Mouse (Mus musculus) activated CD4-positive, CD25-positive, alpha-beta regulatory T cell, adult 4 months (primary cell): ENCODE measurements around the gene Lmf2. TPM values are rescaled to one million over a fixed set of nuclear protein-coding genes. Genes with fewer than 3 reads are reported as not detected.

Experiments
- ATAC-seq: one replicate; pipeline ENCODE4 v1.8.0; 2017
- polyA plus RNA-seq, 2 experiments: library from polyadenylated mRNA; unstranded; fragments of 100-300 nt; shearing (Covaris generic); gene quantifications; one replicate each; pipeline ENCODE4 v1.2.1; 2017

Lmf2 gene
- polyA plus RNA-seq, 2 experiments from 2014 or later = 20.8 to 38.6 TPM

DNA sequence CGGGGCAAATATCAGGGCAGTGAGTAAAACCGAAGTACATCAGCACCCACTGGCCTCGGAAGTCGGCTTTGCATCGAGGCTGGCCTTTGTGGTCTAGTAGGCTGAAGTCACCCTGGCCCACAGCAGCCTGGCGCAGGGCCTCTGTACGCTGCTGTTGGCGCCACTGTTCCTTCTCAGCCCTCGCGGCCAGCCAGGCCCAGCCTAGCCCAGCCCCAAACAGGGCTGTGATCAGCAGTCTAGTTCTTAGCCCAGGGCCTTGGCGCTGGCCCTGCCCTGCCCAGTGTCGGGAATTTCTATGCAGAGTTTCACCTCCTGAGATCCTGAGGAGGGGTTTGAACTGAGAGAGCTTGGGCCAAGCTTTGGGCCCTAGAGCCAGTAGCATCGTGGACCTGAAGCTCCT is 16.6 kb upstream of the Lmf2 start:
- ATAC-seq = no peak

DNA sequence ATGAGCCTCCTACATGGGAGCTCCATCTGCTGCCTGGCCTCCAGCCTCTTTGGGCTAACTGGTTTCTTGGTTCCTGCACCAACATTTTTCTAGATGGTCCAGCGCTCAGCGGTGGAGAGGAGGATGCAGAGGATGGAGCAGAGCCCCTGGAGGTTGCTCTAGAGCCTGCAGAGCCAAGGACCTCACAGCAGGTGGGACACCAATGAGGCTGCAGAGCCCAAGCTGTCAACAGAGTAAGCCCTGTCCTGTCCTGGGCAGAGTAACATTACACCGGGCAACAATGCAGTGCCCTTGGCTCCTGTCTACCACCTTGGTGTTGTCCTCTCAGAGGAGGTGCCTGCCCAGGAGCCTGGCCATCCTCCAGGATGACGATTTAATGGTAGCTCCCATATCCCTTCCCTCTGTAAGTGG is 9.7 kb upstream of the Lmf2 start:
- ATAC-seq = no peak

DNA sequence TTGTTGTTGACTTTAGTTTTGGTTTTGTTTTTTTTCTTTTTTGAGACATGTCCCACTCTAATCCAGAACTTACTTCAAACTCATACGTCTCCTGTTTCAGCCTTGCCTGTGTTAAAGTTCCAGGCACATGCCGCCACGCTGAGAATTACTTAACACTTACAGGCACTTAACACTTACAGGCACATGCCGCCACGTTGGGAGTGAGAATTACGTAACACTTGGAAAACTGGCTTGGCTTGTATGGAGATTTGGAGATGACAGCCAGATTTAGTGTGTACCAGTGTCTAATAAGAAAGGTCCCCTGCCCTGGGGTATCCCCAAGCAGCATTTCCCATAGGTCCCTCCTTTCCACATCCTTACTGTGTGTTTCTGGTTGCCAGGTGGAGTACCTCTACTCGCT is 7.6 kb upstream of the Lmf2 start:
- no peak for ATAC-seq

DNA sequence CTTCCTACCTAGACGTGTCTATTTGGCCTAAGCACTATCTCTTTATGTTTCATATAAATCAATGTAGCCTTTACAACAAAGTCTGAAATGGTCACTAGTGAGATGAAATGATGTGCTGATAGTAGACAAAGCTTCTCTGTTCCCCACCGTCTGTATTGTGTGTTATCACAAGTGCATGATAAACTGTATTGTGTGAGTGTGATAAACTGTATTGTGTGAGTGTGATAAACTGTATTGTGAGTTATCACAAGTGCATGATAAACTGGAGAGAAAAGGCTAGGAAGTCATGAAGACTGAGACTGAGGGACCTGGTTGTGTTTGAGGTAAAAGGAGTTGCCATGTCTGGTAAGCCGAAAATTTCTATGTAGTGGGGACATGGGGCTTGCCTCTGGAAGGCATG is 3.3 kb upstream of the Lmf2 start:
- ATAC-seq = no peak

DNA sequence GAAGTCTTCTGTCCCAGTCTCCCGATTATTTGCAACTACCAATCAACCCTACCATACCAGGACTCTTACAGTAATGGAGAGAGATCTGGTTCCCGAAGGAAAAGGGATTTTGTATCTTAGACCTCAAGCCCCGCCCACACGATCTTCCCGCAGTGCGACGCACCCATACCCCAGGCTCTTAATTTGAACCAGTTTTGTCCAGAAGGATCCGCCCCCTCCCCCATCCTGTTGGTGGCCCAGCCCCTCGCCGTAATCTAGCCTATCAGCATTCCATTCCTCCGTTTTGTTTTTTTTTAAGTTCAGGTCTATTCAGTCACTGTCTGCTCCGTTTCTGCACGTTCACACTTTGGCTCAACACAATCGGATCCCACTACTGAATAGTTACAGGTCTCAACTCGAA is 913 bp upstream of the Lmf2 start:
- ATAC-seq = no peak

DNA sequence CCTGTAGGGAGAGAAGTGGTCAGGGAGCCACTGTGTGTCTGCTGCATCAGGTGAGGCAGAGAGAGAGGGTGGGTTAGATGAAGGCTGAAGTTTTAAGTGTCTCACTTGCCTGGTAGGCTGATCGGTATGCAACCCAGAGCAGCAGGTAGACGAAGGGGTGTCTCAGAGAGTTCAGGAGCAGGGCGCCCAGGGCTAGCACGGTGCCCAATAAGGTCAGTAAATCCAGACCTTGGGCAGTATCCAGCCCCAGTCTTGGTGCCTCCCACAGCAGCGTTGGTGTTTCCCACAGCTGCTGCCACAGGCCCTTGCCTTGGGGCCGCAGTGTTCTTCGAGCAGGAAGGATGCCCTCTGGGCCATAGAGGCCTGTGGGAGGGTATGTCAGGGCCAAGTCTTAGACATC is 1.0 kb downstream of the Lmf2 start:
- no peak for ATAC-seq

DNA sequence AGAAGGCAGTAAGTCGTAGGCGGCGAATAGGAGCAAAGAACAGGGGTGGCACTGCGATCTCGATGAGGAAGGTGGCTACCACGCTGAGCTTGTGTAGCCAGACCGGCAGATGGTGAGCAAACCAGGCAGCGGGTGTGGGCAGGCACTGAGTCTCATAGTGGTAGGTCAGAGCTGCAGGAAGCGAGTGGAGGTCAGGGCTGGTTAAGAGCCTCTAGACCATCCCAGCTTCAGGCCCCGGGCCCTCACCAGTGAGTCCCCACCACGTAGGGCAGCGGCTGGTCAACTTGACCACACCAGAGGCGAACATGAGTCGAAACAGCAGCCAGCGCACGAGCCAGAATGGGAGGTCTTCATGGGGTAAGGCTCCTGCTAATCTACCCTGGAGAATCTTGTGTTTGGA is 1.6 kb downstream of the Lmf2 start:
- no peak for ATAC-seq

DNA sequence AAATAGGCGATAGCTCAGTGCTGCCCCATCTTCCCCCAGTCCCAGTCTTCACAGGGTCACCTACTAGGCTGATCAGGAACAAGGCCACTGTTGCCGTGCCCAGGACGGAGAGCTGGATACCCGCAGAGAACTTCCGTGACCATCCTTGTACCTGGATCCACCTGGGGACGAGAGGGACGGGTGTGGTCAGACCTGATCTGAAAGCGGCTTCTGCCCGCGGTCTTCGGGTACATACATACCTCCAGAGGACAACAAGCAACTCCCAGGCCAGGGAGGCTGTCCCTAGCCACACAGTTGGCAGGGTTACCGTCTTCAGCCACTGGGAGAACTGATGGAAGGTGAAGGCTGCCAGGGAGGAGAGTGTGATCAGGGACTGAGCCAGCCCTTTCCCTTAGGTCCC is 2.7 kb downstream of the Lmf2 start:
- no peak for ATAC-seq

DNA sequence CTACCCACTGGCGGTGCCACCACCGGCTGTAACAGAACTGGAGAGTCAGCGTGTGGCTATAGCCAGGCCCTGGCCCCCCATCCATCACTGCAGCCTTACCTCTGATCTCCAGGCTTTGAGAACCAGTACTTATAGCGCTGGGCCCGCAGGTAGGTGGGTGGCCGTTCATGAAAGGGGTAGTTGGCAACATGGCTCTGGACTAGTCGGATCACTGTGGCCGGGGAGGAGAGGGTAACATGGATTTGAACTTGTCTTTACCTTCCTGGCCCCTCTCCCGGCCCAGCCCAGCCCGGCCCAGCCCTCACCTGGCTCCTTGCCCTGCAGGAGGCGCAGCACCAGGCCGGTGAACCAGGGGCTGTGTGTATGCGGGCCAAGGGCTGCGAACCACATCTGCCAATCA is 3.4 kb downstream of the Lmf2 start:
- ATAC-seq = no peak

DNA sequence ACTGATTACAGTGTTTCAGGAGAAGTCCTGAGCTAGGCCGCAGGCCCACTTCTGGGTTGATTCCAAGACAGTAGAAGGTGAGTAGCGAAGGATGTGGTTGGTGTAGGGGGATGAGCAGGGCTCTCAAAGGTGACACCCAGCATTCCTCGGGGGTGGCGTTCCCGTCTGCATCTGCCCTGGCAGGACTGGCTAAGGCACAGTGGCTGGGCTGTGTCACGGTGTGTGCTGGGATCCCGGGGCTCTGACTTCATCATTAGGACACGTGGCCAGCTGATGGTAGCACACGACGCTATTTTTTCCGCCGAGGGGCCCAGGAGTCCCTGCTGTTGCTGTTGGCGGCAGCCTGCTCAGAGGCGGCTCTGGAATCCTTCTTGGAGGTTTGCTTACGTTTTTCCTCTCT is 4.2 kb downstream of the Lmf2 start:
- no peak for ATAC-seq

DNA sequence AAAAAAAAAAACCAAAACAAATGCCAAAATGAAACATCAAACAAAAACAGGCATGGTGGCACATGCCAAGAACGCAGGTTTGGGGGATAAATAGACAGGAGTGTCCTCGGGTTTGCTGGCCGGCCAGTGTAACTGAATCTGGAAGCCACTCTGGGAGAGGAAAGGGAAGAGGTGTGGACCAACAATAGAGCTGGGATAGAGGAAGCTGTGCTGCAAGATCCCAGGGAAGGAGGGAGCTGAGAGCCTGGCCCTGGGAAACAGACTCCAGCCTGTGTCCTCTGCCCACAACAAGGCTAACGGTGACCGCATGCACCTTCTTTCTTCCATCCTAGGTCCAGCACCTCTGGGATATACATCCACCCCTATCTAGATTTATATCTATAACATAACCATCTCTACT is 5.0 kb downstream of the Lmf2 start:
- ATAC-seq = no peak

DNA sequence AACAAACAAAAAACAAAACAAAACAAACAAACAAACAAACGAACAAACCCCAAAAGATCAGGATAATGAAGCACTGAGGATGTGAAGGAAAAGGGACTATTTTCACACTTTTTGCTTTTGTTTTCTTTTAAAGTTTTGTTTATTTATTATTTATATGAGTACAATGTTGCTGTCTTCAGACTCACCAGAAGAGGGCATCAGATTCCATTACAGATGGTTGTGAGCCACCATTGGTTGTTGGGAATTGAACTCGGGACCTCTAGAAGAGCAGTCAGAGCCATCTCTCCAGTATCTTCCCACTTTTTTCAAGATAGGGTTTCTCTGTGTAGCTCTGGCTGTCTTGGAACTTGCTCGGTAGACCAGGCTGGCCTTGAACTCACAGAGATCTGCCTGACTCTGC is 12.1 kb downstream of the Lmf2 start:
- no peak for ATAC-seq

DNA sequence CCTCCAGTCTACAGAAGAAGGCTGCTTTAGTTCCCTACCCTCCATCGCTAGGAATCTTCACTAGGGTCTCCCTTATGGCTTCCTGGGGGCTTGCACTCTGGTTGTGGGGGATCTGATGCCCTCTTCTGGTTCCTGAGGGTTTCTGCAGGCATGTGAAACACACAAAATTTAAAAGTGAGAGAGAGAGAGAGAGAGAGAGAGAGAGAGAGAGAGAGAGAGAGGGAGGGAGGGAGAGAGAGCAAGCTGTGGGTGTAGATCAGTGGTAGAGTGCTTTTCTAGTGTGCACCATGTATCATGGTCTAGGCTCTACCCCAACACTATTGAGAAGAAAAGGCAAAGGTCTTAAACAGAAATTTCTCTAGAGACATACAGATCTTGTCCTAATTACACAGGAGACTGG is 13.8 kb downstream of the Lmf2 start:
- no peak for ATAC-seq

DNA sequence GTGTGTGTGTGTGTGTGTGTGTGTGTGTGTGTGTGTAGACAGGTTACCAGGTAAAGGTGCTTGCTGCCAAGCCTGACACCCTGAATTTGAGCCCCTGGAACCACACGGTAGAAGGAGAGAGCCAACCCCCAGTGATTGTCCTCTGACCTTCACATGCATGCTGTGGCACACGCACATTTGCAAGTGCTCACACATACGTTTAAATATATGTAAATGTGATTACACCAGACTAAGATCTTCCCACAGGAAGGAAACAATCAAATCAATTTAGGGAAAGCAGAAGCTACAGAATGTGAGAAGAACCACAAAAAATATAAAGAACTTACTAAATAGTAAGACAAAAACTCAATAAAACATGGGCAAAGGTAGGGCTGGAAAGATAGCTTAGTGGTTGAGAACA is 15.3 kb downstream of the Lmf2 start:
- ATAC-seq = no peak

DNA sequence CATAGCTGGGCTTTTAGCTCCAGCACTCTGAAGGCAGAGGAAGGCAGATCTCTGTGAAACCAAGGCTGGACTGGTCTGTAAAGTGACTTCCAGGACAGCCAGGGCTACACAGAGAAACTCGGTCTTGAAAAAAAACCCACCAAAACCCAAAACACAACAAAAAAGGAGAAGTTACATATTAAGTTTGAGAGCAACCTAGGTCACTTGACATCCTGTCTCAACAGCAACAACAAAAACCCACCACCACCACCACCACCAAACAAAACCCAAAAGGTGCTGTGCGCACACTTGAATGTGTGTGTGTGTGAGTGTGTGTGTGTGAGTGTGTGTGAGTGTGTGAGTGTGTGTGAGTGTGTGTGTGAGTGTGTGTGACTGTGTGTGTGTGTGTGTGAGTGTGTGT is 15.8 kb downstream of the Lmf2 start:
- ATAC-seq = no peak

DNA sequence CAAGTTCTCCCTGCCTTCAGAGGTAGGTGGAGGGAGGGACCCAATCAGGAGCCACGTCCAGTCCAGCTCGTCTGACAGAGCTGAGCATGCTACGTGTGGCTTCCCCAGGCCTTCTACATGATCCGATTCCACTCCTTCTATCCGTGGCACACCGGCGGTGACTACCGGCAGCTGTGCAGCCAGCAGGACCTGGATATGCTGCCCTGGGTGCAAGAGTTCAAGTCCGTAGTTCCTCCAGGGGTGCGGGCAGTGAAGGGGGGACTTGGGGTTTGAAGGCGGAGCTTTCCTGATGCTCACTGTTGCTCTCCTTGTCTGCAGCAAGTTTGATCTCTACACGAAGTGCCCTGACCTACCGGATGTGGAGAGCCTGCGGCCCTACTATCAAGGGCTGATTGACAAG is 19.0 kb downstream of the Lmf2 start:
- ATAC-seq = no peak

DNA sequence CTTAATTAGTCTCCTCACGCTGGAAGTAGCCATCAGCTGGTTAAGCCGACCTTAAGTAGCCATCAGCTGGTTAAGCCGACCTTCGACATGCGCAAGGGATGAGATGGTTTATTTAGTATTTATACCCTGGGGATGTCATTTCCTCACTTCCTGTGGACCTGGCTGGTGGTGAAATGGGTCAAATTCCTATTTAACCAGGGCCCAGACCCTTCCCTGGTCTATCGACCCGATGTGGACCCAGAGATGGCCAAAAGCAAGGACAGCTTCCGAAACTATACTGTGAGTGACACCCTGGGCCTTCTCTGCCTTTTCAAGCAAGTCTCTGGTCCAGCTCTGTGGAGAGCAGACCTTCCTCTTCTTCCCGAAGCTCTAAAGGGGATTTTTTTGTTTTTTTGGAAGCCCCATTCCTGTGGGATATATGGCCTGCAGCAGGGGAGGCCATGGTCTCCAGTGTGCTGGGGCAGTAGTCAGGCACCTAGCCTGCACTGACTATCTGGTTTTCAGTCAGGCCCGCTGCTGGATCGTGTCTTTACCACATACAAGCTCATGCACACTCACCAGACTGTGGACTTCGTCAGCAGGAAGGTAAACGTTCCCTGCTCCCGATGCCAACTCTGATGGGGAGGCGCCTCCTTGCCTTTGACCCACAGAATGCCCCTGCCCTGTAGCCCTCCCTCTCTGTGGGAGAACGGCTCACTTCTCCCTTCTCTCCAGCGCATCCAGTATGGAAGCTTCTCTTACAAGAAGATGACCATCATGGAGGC is 20.5 kb downstream of the Lmf2 start:
- ATAC-seq = no peak

DNA sequence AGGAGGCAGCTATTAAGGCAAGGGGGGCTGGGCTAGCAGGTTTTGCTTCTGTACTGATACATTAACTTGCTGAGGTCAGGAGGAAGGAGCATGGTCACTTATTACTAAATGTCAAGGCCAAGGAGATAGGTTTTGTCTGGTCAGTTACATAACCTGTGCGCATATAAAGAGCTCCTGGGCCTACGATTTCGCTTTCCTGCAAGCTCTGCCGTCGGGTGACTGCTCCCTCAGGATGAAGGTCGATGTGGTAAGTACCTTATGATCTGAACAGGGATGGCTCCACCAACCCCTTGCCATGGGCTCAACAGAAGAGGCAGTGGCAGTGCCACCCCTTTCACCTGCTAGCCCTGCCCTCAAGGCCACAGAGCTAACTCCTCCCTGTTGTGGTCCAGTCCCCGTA is 21.2 kb downstream of the Lmf2 start, which contains the start of gene Miox:
Miox (plus strand) TSS at position 128 of the 400 bp plus-strand sequence.
- no peak for ATAC-seq

DNA sequence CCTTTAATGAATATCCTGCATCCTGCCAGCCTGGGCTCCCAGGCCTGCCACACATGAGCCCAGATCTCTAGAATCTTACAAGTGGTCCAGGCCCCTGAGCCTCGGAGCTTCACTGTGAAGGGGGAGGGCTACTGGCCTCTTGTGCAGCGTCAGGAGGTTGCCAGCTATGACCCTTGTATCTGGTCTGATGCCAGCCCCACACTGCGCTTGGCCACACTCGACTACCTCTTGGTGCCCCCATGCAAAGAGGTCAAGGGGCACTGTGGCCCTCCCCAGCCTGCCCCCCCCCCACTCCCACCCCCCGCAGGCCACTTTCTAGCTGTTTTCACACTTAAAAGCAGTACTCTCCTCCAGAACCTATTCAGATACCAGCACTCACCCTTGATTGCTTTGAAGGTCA is 29.0 kb downstream of the Lmf2 start:
- ATAC-seq = no peak

DNA sequence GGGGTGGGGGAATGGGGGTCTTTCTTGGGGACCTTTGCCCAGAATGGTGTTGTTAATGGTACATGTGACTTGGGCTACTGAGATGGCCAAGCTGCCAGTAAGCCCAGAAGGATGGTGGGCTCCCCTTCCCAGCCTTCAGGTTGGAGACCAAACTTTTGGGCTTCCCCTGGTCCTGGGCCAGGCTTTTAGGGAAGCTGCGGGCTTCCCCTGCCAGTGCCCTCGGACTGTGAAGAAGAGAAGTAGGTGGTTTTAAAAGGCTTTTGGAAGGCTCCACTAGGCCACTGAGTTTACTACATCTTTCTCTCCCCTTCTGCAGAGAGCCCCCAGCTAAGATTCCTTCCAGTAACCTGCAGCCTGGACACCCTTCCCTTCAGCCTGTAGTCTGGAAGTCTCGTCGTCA is 31.8 kb downstream of the Lmf2 start:
- ATAC-seq = no peak

DNA sequence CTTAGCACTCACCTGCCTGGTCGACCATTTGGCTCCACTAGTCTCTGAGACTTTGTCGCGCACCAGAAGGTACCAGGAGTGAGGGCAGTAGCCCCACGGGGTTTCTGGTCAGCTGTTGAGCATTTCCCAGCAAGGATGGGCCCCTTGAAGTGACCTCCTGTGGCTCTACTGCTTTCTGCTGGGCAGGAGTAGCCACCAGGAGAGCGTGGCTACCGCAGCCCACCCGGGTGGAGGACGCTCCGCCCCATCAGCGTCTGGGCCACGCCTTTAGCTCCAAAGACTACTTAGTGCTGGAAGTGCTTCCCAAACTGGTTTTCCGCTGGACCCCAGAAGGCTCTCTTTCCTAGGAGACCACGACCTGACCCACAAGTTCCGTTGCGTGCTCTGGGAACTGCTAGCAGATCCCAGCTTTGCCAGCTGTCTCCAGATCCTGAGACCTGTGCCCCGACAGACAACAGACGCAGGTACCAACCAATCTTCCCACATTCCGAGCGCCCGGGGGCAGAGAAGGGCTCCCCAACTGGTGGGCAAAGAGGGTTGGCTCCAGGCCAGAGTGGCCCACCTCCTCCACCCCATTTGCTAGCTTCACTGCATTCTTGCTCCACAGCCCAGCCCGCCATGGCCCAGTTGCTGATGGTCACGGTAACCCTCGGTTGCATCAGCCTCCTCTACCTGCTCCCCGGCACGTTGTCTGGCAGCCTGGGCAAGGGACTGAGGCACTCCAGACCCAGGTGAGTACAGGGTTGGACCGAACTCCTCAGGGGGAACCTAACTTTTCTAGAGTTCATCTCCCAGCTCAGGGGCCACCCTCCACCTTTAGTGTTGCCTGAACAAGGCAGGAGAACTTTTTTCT is 32.6 kb downstream of the Lmf2 start, which contains the start of gene Adm2:
Adm2 (plus strand) TSS at position 51 of the 853 bp plus-strand sequence.
- no peak for ATAC-seq

DNA sequence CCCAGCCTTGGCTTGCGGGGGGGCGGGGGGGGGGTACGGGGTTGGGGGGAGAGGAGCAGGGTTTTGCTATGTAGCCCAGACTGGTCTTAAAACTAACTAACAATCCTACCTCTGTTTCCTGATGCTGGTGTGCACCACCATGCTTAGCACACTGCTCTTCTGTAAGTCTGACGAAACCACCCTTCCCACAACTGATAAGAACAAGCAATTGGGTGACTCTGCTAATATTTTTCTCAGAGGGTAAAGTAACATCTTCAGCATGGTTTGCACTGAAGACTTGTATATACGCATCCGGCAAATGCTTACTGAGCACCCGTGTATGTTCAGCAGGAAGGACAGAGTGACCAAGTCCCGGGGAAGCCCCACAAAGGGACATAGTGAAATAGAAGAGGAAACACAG is 34.2 kb downstream of the Lmf2 start:
- no peak for ATAC-seq

DNA sequence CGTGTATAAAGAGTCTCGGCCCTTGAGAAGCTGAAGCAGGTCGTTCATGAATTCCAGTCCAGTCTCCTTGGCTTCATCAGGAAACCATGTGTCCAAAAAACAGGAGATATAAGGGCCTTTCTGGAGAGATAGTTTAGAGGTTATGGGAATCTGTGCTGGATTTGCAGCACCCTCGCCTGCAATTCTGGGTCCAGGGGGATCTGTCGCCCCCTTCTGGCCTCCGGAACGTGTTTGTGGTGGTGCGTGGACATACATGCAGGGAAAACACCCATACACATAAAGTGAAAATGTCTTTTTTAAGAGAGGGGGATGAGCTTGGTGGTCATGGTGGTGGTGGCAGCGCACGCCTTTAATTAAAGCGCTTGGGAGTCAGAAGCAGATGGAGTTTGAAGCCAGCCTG is 39.3 kb downstream of the Lmf2 start:
- ATAC-seq = no peak

DNA sequence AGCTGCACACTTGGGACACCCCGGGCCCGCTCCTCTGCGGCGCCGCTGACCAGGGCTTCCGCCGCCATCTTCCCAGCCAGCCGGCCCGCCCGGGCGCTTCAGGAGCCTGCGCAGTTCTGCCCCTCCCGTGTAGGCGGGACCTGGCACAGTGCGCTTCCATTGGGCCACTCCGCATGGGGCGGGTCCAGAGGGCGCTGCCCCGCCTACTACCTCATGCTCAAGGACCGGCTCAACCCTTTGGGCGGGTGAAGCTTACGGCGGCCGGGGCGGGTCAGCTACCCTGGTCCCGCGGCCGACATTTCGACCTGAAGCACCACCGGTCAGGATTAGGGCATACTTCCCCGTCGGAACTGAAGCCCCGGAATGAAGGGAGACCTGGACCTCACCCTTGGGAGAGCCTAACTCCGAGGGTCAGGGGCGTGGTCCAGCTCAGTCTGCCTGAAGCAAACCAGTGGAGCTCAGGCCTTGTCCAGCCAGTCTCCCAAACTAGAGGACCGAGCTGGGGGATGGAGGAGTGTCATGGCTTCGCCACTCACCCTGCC is 40.2 kb downstream of the Lmf2 start, which contains the start of gene Sbf1:
Sbf1 (minus strand) TSS at position 122 of the 542 bp plus-strand sequence.
- peak; percentile 93 for ATAC-seq
